Mouse (Mus musculus) hindbrain, embryonic 16.5 days (tissue): ENCODE data around the gene Aox2. TPM values are rescaled to one million over a fixed set of nuclear protein-coding genes. Genes with fewer than 3 reads are reported as not detected.

Source experiments
- ATAC-seq: fragments of 200-750 bp; cut with Nextera tagmentation; 2 replicates; pipeline ENCODE4 v1.8.0; 2017; ENCODE audit warnings: moderate TSS enrichment, moderate library complexity
- H3K27ac ChIP-seq: fragments of 300-500 bp; sonication (generic); 2 replicates; pipeline ENCODE4 v1.5.1; 2014; ENCODE audit warnings: low read depth, mild to moderate bottlenecking, control low read depth, low read length, moderate library complexity
- H3K27me3 ChIP-seq: fragments of 300-500 bp; sonication (generic); replicated peaks from 2 replicates; pipeline ENCODE4 v1.6.1; 2014; ENCODE audit warnings: low read length; ENCODE audit not compliant: control insufficient read depth, insufficient read depth
- H3K36me3 ChIP-seq: fragments of 300-500 bp; sonication (generic); 2 replicates; pipeline ENCODE4 v1.6.1; 2014; ENCODE audit warnings: mild to moderate bottlenecking, low read length, moderate library complexity, mixed read lengths; ENCODE audit not compliant: control insufficient read depth, insufficient read depth
- H3K4me1 ChIP-seq: fragments of 300-500 bp; sonication (generic); 2 replicates; pipeline ENCODE4 v1.6.1; 2014; ENCODE audit warnings: low read depth, low read length; ENCODE audit not compliant: control insufficient read depth, insufficient read depth
- H3K4me2 ChIP-seq: fragments of 300-500 bp; sonication (generic); 2 replicates; pipeline ENCODE4 v1.6.1; 2014; ENCODE audit warnings: mild to moderate bottlenecking, low read length, control low read depth, moderate library complexity
- H3K4me3 ChIP-seq: fragments of 300-500 bp; sonication (generic); 2 replicates; pipeline ENCODE4 v1.5.1; 2014; ENCODE audit warnings: mild to moderate bottlenecking, low read length, control low read depth, moderate library complexity
- H3K9ac ChIP-seq: fragments of 300-500 bp; sonication (generic); 2 replicates; pipeline ENCODE4 v1.6.1; 2014; ENCODE audit warnings: low read depth, mild to moderate bottlenecking, control low read depth, low read length, moderate library complexity
- H3K9me3 ChIP-seq: fragments of 300-500 bp; sonication (generic); 2 replicates; pipeline ENCODE4 v1.6.1; 2014; ENCODE audit warnings: mild to moderate bottlenecking, low read length, moderate library complexity; ENCODE audit not compliant: control insufficient read depth
- WGBS: fragments of 180-500 bp; shearing (Covaris S2); extraction: QIAGEN DNeasy Blood & Tissue Kit; methylation state at CpG from one replicate; pipeline ENCODE4 v1.1.7; 2014; 5-methylcytosine and 5-hydroxymethylcytosine counted together
- polyA plus RNA-seq: library from polyadenylated mRNA; unstranded; fragments of >200 nt; fragmentation: Nextera tagmentation; extraction: Ambion mirVana; gene quantifications from 2 replicates; pipeline ENCODE4 v1.2.1, GENCODE M21; 2015

Aox2 gene
- 0.02 and 0.09 TPM in 2 replicates for polyA plus RNA-seq

GRCm38 (mm10) chr1:58278026-58278425 lies at the start of gene Aox2:
Gene Aox2, plus strand, starts transcription at chr1:58278326.
- H3K4me1 ChIP-seq, result no peaks in the 10 kb centered on the region
- H3K4me3 ChIP-seq, result no peak within 1 kb of the TSS
- H3K27ac ChIP-seq, result no peak within 1 kb of the TSS
- H3K36me3 ChIP-seq, result no peaks in the 10 kb centered on the region
- no peak within 1 kb of the TSS for H3K9ac ChIP-seq
- ATAC-seq, result no peak
- H3K9me3 ChIP-seq, result no peaks in the 10 kb centered on the region
- no peak within 1 kb of the TSS for H3K4me2 ChIP-seq
- no peaks in the 10 kb centered on the region for H3K27me3 ChIP-seq
- 76% methylated on average over 5 of the region's 5 CpGs for WGBS

- Histone ChIP-seq H3K4me1 (no peaks in the 10 kb centered on the region), H3K36me3 (no peaks in the 10 kb centered on the region), H3K27me3 (no peaks in the 10 kb centered on the region), H3K9me3 (no peaks in the 10 kb centered on the region), H3K4me2 (no peak overlapping the region), H3K9ac (no peak overlapping the region), H3K4me3 (no peak overlapping the region), H3K27ac (no peak overlapping the region)
- ATAC-seq, result no peak
These were observed 49.2 kb upstream of the Aox2 start for GRCm38 (mm10) chr1:58228916-58229315.

- no peaks in the 10 kb centered on the region for H3K4me1 ChIP-seq
- no peak overlapping the region for H3K4me2 ChIP-seq
- H3K9me3 ChIP-seq, result no peaks in the 10 kb centered on the region
- no peaks in the 10 kb centered on the region for H3K27me3 ChIP-seq
- H3K4me3 ChIP-seq, result no peak overlapping the region
- no peak overlapping the region for H3K27ac ChIP-seq
- ATAC-seq, result no peak
- no peaks in the 10 kb centered on the region for H3K36me3 ChIP-seq
- no peak overlapping the region for H3K9ac ChIP-seq
- 91% methylated on average over 4 of the region's 4 CpGs for WGBS
These were observed 48.4 kb upstream of the Aox2 start for GRCm38 (mm10) chr1:58229774-58230173.

GRCm38 (mm10) chr1:58230542-58230941 lies 47.6 kb upstream of the Aox2 start:
- no peak for ATAC-seq
- no peak overlapping the region for H3K9ac ChIP-seq
- no peak overlapping the region for H3K27ac ChIP-seq
- no peaks in the 10 kb centered on the region for H3K27me3 ChIP-seq
- H3K4me3 ChIP-seq, result no peak overlapping the region
- no peaks in the 10 kb centered on the region for H3K36me3 ChIP-seq
- 68% methylated on average over 5 of the region's 5 CpGs for WGBS
- H3K4me2 ChIP-seq, result no peak overlapping the region
- no peaks in the 10 kb centered on the region for H3K4me1 ChIP-seq
- no peaks in the 10 kb centered on the region for H3K9me3 ChIP-seq

GRCm38 (mm10) chr1:58235405-58235804 lies 42.7 kb upstream of the Aox2 start:
- ATAC-seq, result no peak
- 47% methylated on average over 5 of the region's 5 CpGs for WGBS
- Histone ChIP-seq H3K27ac (no peak overlapping the region), H3K27me3 (no peaks in the 10 kb centered on the region), H3K9me3 (no peaks in the 10 kb centered on the region), H3K4me2 (no peak overlapping the region), H3K4me3 (no peak overlapping the region), H3K4me1 (no peaks in the 10 kb centered on the region), H3K9ac (no peak overlapping the region), H3K36me3 (no peaks in the 10 kb centered on the region)

- H3K4me1 ChIP-seq, result no peaks in the 10 kb centered on the region
- no peaks in the 10 kb centered on the region for H3K9me3 ChIP-seq
- H3K27me3 ChIP-seq, result no peaks in the 10 kb centered on the region
- H3K36me3 ChIP-seq, result no peaks in the 10 kb centered on the region
- H3K27ac ChIP-seq, result no peak overlapping the region
- no peak overlapping the region for H3K4me2 ChIP-seq
- no peak overlapping the region for H3K9ac ChIP-seq
- ATAC-seq, result no peak
- H3K4me3 ChIP-seq, result no peak overlapping the region
- 73% methylated on average over 4 of the region's 4 CpGs for WGBS
These were observed 40.4 kb upstream of the Aox2 start for GRCm38 (mm10) chr1:58237527-58238299.

GRCm38 (mm10) chr1:58238440-58238839 lies 39.7 kb upstream of the Aox2 start:
- no peaks in the 10 kb centered on the region for H3K36me3 ChIP-seq
- H3K9me3 ChIP-seq, result no peaks in the 10 kb centered on the region
- no peak overlapping the region for H3K4me3 ChIP-seq
- H3K4me1 ChIP-seq, result no peaks in the 10 kb centered on the region
- no peak for ATAC-seq
- no peak overlapping the region for H3K27ac ChIP-seq
- WGBS, result 91% methylated on average over 5 of the region's 5 CpGs
- H3K9ac ChIP-seq, result no peak overlapping the region
- H3K4me2 ChIP-seq, result no peak overlapping the region
- no peaks in the 10 kb centered on the region for H3K27me3 ChIP-seq

GRCm38 (mm10) chr1:58238961-58239360 lies 39.2 kb upstream of the Aox2 start:
- 94% methylated on average over 9 of the region's 9 CpGs for WGBS
- H3K27me3 ChIP-seq, result no peaks in the 10 kb centered on the region
- no peak overlapping the region for H3K4me3 ChIP-seq
- no peaks in the 10 kb centered on the region for H3K36me3 ChIP-seq
- no peak for ATAC-seq
- H3K4me1 ChIP-seq, result no peaks in the 10 kb centered on the region
- H3K9me3 ChIP-seq, result no peaks in the 10 kb centered on the region
- H3K4me2 ChIP-seq, result no peak overlapping the region
- no peak overlapping the region for H3K27ac ChIP-seq
- no peak overlapping the region for H3K9ac ChIP-seq

- no peaks in the 10 kb centered on the region for H3K4me1 ChIP-seq
- H3K4me2 ChIP-seq, result no peak overlapping the region
- no peaks in the 10 kb centered on the region for H3K27me3 ChIP-seq
- 78% methylated on average over 6 of the region's 6 CpGs for WGBS
- H3K9me3 ChIP-seq, result no peaks in the 10 kb centered on the region
- ATAC-seq, result no peak
- H3K4me3 ChIP-seq, result no peak overlapping the region
- H3K36me3 ChIP-seq, result no peaks in the 10 kb centered on the region
- H3K9ac ChIP-seq, result no peak overlapping the region
- H3K27ac ChIP-seq, result no peak overlapping the region
These were observed 37.8 kb upstream of the Aox2 start for GRCm38 (mm10) chr1:58240347-58240746.
